Mouse (Mus musculus) lung, adult 18-20 months (tissue): ENCODE measurements around the gene Frmpd3.
"Not testable (repeated sequence)": the region's sequence is repeated elsewhere in the genome, so short reads cannot be mapped to it uniquely, and the experiment has no call there.

Source experiments
- DNase-seq, 2 experiments: peaks; one replicate each; pipeline ENCODE4 v3.0.0; 2022; ENCODE audit warnings: mixed read lengths in 2 of 2

Frmpd3 gene

GRCm38 (mm10) chrX:140341656-140342392 lies at the start of gene Frmpd3:
Gene Frmpd3, plus strand, starts transcription at chrX:140342263.
- no peak for DNase-seq

DNA sequence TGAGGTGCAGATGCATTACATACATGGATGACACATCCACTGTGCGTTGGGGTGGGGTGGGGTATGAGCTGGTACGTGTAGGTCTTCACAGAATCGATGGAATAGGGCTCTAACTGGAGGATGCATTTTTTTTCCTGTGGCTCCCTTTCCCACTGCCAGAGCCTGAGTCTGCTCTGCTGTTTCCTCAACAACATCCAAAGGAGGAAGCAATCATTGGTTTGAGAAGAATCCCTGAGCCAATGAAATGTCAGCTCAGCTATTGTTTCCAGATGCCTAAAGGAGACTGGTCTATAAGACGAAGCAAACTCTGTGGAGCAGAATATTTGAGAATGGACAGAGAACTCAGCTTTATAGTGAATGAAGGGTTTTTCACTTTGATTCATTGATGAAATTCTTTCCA lies 38.3 kb upstream of the Frmpd3 start:
- DNase-seq: no peak

GRCm38 (mm10) chrX:140305652-140306051 lies 36.4 kb upstream of the Frmpd3 start:
- no peak for DNase-seq

DNA sequence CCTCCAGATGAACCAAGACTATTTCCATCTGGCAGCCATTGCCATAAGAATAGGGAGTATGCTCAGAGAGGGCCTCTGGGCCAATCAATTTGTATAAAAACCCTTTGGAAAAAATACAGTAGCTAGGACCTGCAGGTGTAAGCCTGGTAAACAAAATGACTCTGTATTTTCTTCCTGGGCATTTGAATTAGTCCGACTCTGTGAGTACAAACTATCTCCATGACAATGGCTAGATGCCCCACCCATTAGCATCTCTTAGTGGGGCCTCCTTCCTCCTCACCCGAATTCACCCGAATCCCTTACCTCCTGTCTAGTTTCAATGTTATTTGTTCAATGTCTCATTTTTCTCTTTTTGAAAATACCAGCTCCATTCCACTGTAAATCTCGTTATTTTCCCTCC lies 24.1 kb upstream of the Frmpd3 start:
- no peak for DNase-seq

GRCm38 (mm10) chrX:140319131-140319530 lies 22.9 kb upstream of the Frmpd3 start:
- no peak for DNase-seq

GRCm38 (mm10) chrX:140320671-140321070 lies 21.4 kb upstream of the Frmpd3 start:
- DNase-seq: not testable (repeated sequence)

DNA sequence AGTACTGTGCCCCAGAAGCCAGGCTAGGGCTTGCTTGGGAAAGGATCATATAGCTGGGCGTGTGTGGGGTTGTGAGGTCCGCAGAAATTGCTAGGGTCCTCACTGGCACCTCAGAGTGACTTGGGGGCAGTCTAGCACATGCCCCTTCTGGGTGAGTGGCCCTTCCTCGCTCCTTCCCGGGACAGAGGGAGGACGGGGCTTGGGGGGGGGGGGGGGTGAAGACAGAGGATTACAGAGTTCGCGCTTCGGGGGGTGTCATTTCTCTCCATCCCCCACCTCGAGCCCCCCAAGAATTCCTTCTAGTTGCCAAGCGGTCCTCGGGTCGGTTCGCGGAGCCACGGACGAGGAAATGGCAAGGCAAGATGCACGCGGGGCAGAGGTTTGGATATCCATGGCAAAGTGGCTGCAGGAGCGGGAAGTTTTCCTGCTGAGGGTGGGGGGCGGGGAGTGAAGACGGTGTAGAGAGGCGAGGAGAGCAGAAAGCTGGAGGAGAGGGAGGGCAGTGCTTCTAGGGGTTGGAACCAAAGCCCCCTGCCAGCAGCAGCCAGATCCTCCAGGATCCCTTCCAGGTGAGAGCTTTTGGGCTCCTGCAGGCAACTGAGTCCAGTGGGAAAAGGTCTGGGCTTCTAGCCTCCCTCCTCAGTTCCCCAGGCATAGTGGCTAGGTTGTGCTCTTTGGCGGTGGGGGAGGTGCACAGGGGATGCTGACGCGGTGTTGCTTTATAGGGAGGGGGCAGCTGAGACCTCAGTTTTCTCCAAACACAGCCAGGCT lies 515 bp downstream of the Frmpd3 start:
- no peak for DNase-seq

GRCm38 (mm10) chrX:140375628-140376027 lies 33.6 kb downstream of the Frmpd3 start:
- no peak for DNase-seq

DNA sequence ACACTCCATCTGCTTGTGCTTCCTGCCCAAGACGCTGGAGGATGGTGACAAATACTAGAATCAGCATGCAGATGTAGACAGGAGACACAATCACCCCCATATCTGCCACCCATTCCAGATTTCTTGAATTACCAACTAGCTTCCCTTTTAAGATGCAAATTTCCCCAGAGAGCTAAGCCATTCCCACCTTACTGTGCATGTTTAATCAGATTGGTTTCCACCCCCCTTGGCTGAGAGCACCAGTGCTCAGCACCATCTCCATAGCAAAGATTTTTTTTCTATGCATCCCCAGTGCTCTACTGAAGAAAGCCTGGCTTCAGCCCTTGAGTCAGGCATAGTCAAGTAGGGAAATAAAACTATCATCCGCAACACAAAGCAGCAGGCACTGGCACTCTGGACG lies 57.9 kb downstream of the Frmpd3 start:
- no peak for DNase-seq

- no peak for DNase-seq
Measured at GRCm38 (mm10) chrX:140402904-140403303, 60.8 kb downstream of the Frmpd3 start.

GRCm38 (mm10) chrX:140406079-140406478 lies 64.0 kb downstream of the Frmpd3 start:
- DNase-seq: peak in 1 of 2 experiments; percentile 2

GRCm38 (mm10) chrX:140406501-140406900 lies 64.4 kb downstream of the Frmpd3 start:
- DNase-seq: peak; percentile 23 to 31

GRCm38 (mm10) chrX:140407593-140407992 lies 65.5 kb downstream of the Frmpd3 start:
- DNase-seq: no peak

- no peak for DNase-seq
Measured at GRCm38 (mm10) chrX:140418467-140418866, 76.4 kb downstream of the Frmpd3 start.

DNA sequence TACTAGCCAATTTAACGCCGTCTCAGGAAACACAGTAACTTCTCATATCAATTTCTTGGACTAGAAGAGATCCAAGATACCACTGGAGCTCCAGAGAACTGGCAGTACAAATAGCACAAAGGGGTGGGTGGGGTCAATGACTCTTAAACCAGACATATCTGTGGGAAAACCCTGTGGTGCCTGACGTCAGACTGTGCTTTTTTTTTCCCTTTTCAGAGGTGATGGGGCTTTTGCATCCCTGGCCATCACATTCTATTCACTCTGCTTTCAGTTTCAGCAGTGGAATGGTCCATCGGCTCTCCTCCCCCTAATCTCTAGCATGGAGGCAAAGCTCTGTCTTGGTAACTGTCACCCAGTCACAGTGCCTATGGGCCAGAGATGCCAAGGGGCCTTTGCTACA lies 85.1 kb downstream of the Frmpd3 start:
- no peak for DNase-seq

- DNase-seq: peak in 1 of 2 experiments; percentile 16
Measured at GRCm38 (mm10) chrX:140428252-140428651, 86.2 kb downstream of the Frmpd3 start.

- no peak for DNase-seq
Measured at GRCm38 (mm10) chrX:140429985-140430384, 87.9 kb downstream of the Frmpd3 start.

- DNase-seq: no peak
Measured at GRCm38 (mm10) chrX:140430506-140430905, 88.4 kb downstream of the Frmpd3 start.

- DNase-seq: no peak
Measured at GRCm38 (mm10) chrX:140431981-140432380, 89.9 kb downstream of the Frmpd3 start.

- no peak for DNase-seq
Measured at GRCm38 (mm10) chrX:140432786-140433185, 90.7 kb downstream of the Frmpd3 start.

GRCm38 (mm10) chrX:140437906-140438305 lies 95.8 kb downstream of the Frmpd3 start:
- no peak for DNase-seq

GRCm38 (mm10) chrX:140445551-140445950 lies 103.5 kb downstream of the Frmpd3 start:
- DNase-seq: no peak

DNA sequence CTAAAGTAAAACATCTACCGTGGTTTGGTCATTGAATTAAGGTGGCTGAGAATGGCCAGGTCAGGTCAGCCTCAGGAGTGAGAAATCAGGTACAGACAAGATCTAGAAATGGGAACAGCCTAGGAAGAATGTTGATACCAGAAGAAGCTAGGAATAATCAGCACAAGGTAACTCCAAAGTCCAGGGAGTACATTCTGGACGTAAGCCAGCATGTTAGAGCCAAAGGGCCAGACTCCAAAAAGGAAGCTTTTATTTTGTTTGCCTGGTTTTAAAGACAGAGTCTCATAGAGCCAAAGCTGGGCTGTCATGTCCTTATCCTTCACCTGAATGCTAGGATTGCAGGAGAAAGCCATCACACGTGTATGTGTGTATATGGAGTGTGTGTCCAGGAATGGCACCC lies 108.0 kb downstream of the Frmpd3 start:
- no peak for DNase-seq

- DNase-seq: peak; percentile 84 to 86
Measured at GRCm38 (mm10) chrX:140456279-140456731, 114.2 kb downstream of the Frmpd3 start, which contains the start of gene Prps1. Gene Prps1, plus strand, starts transcription at chrX:140456613.
